Mouse (Mus musculus) cerebral cortex, adult 2 months (tissue): ENCODE results near the gene Myo1h.

Experiments used
- WGBS: fragments of 180-500 bp; shearing (Covaris S2); methylation state at CpG from one replicate; pipeline ENCODE4 v1.1.7; 2018; 5-methylcytosine and 5-hydroxymethylcytosine counted together

Gene Myo1h

GRCm38 (mm10) chr5:114288874-114289273 is at the start of gene Myo1h:
Myo1h (plus strand) TSS chr5:114289166.
- 66% methylated on average over 13 of the region's 13 CpGs for WGBS

- WGBS, result 37% methylated on average over 14 of the region's 14 CpGs
Observed at GRCm38 (mm10) chr5:114239737-114240136, 49.2 kb upstream of the Myo1h start.

- 78% methylated on average over 7 of the region's 7 CpGs for WGBS
Observed at GRCm38 (mm10) chr5:114246465-114246864, 42.5 kb upstream of the Myo1h start.

- WGBS, result 11% methylated on average over 14 of the region's 14 CpGs
Observed at GRCm38 (mm10) chr5:114248174-114248589, 40.8 kb upstream of the Myo1h start.

- 86% methylated on average over 10 of the region's 10 CpGs for WGBS
Observed at GRCm38 (mm10) chr5:114259495-114259894, 29.5 kb upstream of the Myo1h start.

GRCm38 (mm10) chr5:114264030-114264459 is 24.9 kb upstream of the Myo1h start:
- 69% methylated on average over 8 of the region's 8 CpGs for WGBS

GRCm38 (mm10) chr5:114264791-114265190 is 24.2 kb upstream of the Myo1h start:
- WGBS, result 82% methylated on average over 8 of the region's 8 CpGs

- WGBS, result 23% methylated on average over 7 of the region's 7 CpGs
Observed at GRCm38 (mm10) chr5:114268646-114269045, 20.3 kb upstream of the Myo1h start.

- WGBS, result 62% methylated on average over 7 of the region's 7 CpGs
Observed at GRCm38 (mm10) chr5:114269499-114269898, 19.5 kb upstream of the Myo1h start.

- 53% methylated on average over 12 of the region's 12 CpGs for WGBS
Observed at GRCm38 (mm10) chr5:114269984-114270383, 19.0 kb upstream of the Myo1h start.

GRCm38 (mm10) chr5:114273693-114274402 is 15.1 kb upstream of the Myo1h start, which contains the start of gene Foxn4:
Foxn4 (minus strand) TSS chr5:114273807.
- WGBS, result 2% methylated on average over 49 of the region's 56 CpGs

- WGBS, result 47% methylated on average over 8 of the region's 8 CpGs
Observed at GRCm38 (mm10) chr5:114275339-114275738, 13.6 kb upstream of the Myo1h start.

GRCm38 (mm10) chr5:114275991-114276390 is 13.0 kb upstream of the Myo1h start:
- 63% methylated on average over 16 of the region's 16 CpGs for WGBS

- 55% methylated on average over 12 of the region's 12 CpGs for WGBS
Observed at GRCm38 (mm10) chr5:114279382-114280143, 9.4 kb upstream of the Myo1h start.

- 70% methylated on average over 6 of the region's 6 CpGs for WGBS
Observed at GRCm38 (mm10) chr5:114282346-114282745, 6.6 kb upstream of the Myo1h start.

- 56% methylated on average over 13 of the region's 13 CpGs for WGBS
Observed at GRCm38 (mm10) chr5:114284604-114285397, 4.2 kb upstream of the Myo1h start.

GRCm38 (mm10) chr5:114285398-114285700 is 3.6 kb upstream of the Myo1h start:
- WGBS, result 53% methylated on average over 3 of the region's 3 CpGs

- 76% methylated on average over 4 of the region's 4 CpGs for WGBS
Observed at GRCm38 (mm10) chr5:114286102-114286501, 2.9 kb upstream of the Myo1h start.

- WGBS, result 85% methylated on average over 16 of the region's 16 CpGs
Observed at GRCm38 (mm10) chr5:114286872-114287571, 1.9 kb upstream of the Myo1h start.

GRCm38 (mm10) chr5:114288396-114288795 is 570 bp upstream of the Myo1h start:
- WGBS, result 75% methylated on average over 5 of the region's 5 CpGs

- WGBS, result 65% methylated on average over 3 of the region's 3 CpGs
Observed at GRCm38 (mm10) chr5:114290004-114290403, 1.0 kb downstream of the Myo1h start.
